Mouse (Mus musculus) left cerebral cortex, postnatal 4 days (tissue): ENCODE measurements around the gene Ankrd54. TPM values are rescaled to one million over a fixed set of nuclear protein-coding genes. Genes with fewer than 3 reads are reported as not detected.
"Not testable (repeated sequence)": the region's sequence is repeated elsewhere in the genome, so short reads cannot be mapped to it uniquely, and the experiment has no call there.

Experiments
- DNase-seq: peaks from one replicate; pipeline ENCODE4 v3.0.0-alpha.2; 2022
- intact Hi-C: fragments of 180-260 bp; cut with DNase I; formaldehyde crosslinking; loops from one replicate; pipeline ENCODE4 v1.15.1; 2025
- total RNA-seq, 2 experiments: library from RNA; stranded (reverse); gene quantifications; 2 replicates each; pipeline ENCODE4 v1.2.3; 2021

Ankrd54 gene
- total RNA-seq, 2 experiments from 2014 or later: 25.5 to 27.2 TPM

- no peak for DNase-seq
- intact Hi-C loops: no loop called here
Measured at GRCm38 (mm10) chr15:79022671-79023230, 39.9 kb downstream of the Ankrd54 start.

- DNase-seq: no peak
- intact Hi-C loops: no loop called here
Measured at GRCm38 (mm10) chr15:79018886-79019285, 43.8 kb downstream of the Ankrd54 start.

- no peak for DNase-seq
- intact Hi-C loops: no loop called here
Measured at GRCm38 (mm10) chr15:79018191-79018590, 44.5 kb downstream of the Ankrd54 start.

GRCm38 (mm10) chr15:79013382-79013781 is 49.3 kb downstream of the Ankrd54 start:
- intact Hi-C loops: no loop called here
- DNase-seq: peak; percentile 79

GRCm38 (mm10) chr15:79011550-79011949 is 51.1 kb downstream of the Ankrd54 start:
- intact Hi-C loops: no loop called here
- no peak for DNase-seq

- intact Hi-C loops: no loop called here
- DNase-seq: no peak
Measured at GRCm38 (mm10) chr15:79009734-79010133, 53.0 kb downstream of the Ankrd54 start.

- intact Hi-C loops: not testable (repeated sequence)
Measured at GRCm38 (mm10) chr15:79007836-79008235, 54.9 kb downstream of the Ankrd54 start.

GRCm38 (mm10) chr15:79007059-79007458 is 55.6 kb downstream of the Ankrd54 start:
- intact Hi-C loops: no loop called here
- no peak for DNase-seq

More at GRCm38 (mm10) chr15:79007836-79008235, 54.9 kb downstream of the Ankrd54 start:
- not testable (repeated sequence) for DNase-seq

GRCm38 (mm10) chr15:79006638-79007037 is 56.1 kb downstream of the Ankrd54 start:
- intact Hi-C loops: no loop called here
- DNase-seq: peak; percentile 64

- intact Hi-C loops: no loop called here
- DNase-seq: no peak
Measured at GRCm38 (mm10) chr15:79005581-79005980, 57.1 kb downstream of the Ankrd54 start.

Other genes starting within 250 kb of the Ankrd54 start
- gene Cdc42ep1, start 220.3 kb downstream of the Ankrd54 start, total RNA-seq: 1 to 10 TPM; 8.3 to 9.1 TPM
- not detected for gene Lgals2, start 207.4 kb downstream of the Ankrd54 start, total RNA-seq
- gene Gga1, start 185.7 kb downstream of the Ankrd54 start, total RNA-seq: 10 to 100 TPM; 59.3 to 65.6 TPM
- gene Gm49510, start 163.2 kb downstream of the Ankrd54 start, total RNA-seq: not detected
- 1 to 10 TPM; 5.4 to 6.0 TPM for gene Sh3bp1, start 163.1 kb downstream of the Ankrd54 start, total RNA-seq
- gene Pdxp, start 149.0 kb downstream of the Ankrd54 start, total RNA-seq: 100 to 1,000 TPM; 107 to 117 TPM
- 10 to 100 TPM; 25.2 to 29.4 TPM for gene Lgals1, start 136.2 kb downstream of the Ankrd54 start, total RNA-seq
- gene Nol12, start 128.0 kb downstream of the Ankrd54 start, total RNA-seq: 10 to 100 TPM; 46.5 to 47.8 TPM
- gene Triobp, start 115.2 kb downstream of the Ankrd54 start, total RNA-seq: 100 to 1,000 TPM in 1 of 2 experiments, 10 to 100 TPM in 1; 98.7 to 106 TPM
- gene H1f0, start 34.4 kb downstream of the Ankrd54 start, total RNA-seq: 10 to 100 TPM; 84.8 to 94.8 TPM
- 1 to 10 TPM in 1 of 2 experiments, not detected in 1; 1.0 TPM for gene Galr3, start 21.0 kb downstream of the Ankrd54 start, total RNA-seq
- gene Eif3l, start 12.3 kb upstream of the Ankrd54 start, total RNA-seq: 100 to 1,000 TPM; 116 to 122 TPM
- 10 to 100 TPM; 61.5 to 66.6 TPM for gene Micall1, start 46.0 kb upstream of the Ankrd54 start, total RNA-seq
- 100 to 1,000 TPM; 143 to 152 TPM for gene Polr2f, start 78.1 kb upstream of the Ankrd54 start, total RNA-seq
- gene 1700088E04Rik, start 78.4 kb upstream of the Ankrd54 start, total RNA-seq: 10 to 100 TPM; 12.1 to 13.1 TPM
- gene Sox10, start 102.3 kb upstream of the Ankrd54 start, total RNA-seq: 10 to 100 TPM; 16.5 to 18.1 TPM
- 10 to 100 TPM; 63.3 to 69.7 TPM for gene Pick1, start 166.3 kb upstream of the Ankrd54 start, total RNA-seq
- 1 to 10 TPM; 1.9 to 2.4 TPM for gene Gm49486, start 166.5 kb upstream of the Ankrd54 start, total RNA-seq
- gene Slc16a8, start 191.9 kb upstream of the Ankrd54 start, total RNA-seq: not detected
- 10 to 100 TPM in 1 of 2 experiments, 1 to 10 TPM in 1; 10.0 to 11.3 TPM for gene Baiap2l2, start 222.6 kb upstream of the Ankrd54 start, total RNA-seq